Mouse (Mus musculus) CD8-positive naive resting alpha-beta T cell, adult 2 months (primary cell): ENCODE measurements at regions not wholly inside any gene's neighbourhood (a gene's known extent, or its start where the extent isn't known, plus 50 kb on each side); places are given as distances from the start of the nearest gene placed in this dataset.

Experiments
- DNase-seq, 2 experiments: peaks; one replicate each; pipeline ENCODE4 v3.0.0; 2022; ENCODE audit warnings: low read depth in 2 of 2, low spot score in 2 of 2

DNA sequence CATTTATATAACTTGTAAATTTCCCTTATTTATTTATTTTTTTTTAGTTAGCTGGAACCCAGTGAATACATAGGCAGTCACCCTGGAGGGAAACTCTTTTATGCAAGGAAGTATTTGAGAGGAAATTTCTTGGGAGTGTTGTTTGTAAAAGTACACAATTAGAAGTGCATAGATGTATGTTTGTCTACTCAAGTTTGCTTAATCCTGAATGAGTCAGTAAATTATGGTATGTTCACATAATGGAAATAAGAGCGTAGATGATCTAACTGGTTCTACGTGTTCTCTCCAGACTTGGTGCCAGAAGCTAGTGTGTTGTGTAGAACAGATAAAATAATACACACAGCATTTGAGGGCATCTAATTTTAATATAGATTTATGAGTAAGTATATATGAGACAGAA lies 310.5 kb downstream of the Klf5 start:
- DNase-seq: no peak

GRCm38 (mm10) chr14:99611435-99611834 lies 312.9 kb downstream of the Klf5 start:
- DNase-seq: no peak

DNA sequence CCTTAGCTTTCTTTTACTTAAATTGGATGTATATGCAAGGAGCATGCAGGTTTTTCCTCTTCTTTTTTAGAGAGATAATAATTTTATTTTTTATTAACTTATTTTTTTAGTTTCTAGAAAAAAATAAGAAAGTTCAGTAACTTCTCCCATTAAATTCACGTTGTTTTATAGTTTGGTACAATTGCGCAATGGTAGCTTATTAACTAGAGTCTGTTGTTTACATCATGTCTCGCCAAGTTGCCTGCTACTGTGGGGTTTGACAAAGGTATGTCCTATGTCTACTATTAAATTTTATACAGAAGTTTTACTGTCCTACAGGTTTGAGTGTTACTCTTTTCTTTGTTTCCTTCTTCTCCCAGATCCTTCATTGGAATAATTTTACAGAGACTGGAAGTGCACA lies 313.6 kb downstream of the Klf5 start:
- no peak for DNase-seq

GRCm38 (mm10) chr14:99614748-99615147 lies 316.3 kb downstream of the Klf5 start:
- no peak for DNase-seq

GRCm38 (mm10) chr14:99616655-99617335 lies 318.3 kb downstream of the Klf5 start:
- no peak for DNase-seq

- no peak for DNase-seq
Measured at GRCm38 (mm10) chr14:99617374-99617773, 318.9 kb downstream of the Klf5 start.

- DNase-seq: no peak
Measured at GRCm38 (mm10) chr14:99621538-99621937, 323.0 kb downstream of the Klf5 start.

GRCm38 (mm10) chr14:99624380-99625327 lies 326.2 kb downstream of the Klf5 start:
- DNase-seq: no peak

GRCm38 (mm10) chr14:99627615-99628014 lies 329.1 kb downstream of the Klf5 start:
- no peak for DNase-seq

GRCm38 (mm10) chr14:99631092-99631491 lies 332.6 kb downstream of the Klf5 start:
- DNase-seq: no peak

DNA sequence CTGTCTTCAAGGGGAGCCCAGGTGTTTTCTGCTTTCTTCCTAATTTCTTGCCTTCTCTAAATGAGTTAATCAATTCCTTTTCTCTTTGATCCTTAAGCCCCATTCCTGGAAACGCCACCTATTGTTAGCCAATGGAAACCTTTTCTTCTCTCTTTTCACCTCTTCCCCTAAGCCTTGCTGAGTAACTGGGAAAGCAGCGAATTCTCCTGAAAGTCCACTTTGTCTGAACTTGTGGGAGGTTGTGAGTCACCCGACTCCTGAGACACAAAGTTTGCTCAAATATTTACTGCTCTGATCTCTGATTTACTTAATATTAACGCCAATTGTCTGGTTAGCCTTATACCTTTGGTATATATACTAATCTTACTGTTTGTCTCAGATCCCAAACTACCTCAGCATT lies 334.0 kb downstream of the Klf5 start:
- no peak for DNase-seq

DNA sequence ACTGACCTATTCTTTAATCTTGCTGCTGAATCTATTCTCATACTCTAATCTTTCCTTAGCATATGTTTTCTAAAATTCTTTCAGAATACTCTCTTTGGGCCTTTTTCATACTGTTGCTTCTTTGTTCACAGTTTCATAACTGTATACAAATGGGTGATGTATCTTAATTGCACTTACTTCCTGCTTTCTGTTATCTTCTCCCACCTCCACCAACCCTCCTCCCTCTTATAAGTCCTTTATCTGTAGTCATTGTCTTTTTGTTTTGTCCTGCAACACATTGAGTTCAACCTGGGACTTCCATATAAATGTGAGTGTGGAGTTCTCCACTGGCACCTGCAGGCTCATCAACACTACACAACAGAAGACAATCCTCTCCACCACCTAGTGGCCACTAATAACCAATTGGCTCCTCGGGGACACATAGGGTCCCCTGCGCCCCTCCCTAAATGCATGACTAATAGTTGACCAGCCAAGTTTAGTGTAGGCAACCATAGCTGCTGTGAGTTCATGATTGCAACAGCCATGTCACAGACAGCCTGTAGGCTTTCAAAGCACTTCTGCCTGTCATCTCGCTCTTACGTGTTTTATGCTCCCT lies 337.2 kb downstream of the Klf5 start:
- DNase-seq: no peak

- no peak for DNase-seq
Measured at GRCm38 (mm10) chr14:99641475-99642453, 343.3 kb downstream of the Klf5 start.

DNA sequence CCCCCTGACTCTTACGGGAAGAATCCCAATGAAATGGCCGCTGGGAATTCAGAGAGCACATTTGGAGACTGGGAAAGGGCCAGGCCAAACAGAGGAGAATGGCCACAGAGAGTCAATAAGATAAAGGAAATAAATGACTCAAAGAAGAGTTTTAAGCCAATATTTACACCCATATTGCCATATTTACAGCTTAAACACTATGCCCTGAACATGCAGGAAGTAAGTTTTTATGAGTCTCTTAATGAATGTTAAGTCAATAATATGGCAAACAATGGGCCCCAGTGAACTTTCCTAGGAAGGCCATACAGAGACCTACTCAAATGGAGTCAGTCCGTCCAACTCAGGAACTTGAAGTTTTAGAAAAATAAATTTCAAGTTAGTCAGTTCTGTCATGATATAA lies 347.8 kb downstream of the Klf5 start:
- DNase-seq: no peak

GRCm38 (mm10) chr14:99674399-99674798 lies 375.9 kb downstream of the Klf5 start:
- DNase-seq: no peak

DNA sequence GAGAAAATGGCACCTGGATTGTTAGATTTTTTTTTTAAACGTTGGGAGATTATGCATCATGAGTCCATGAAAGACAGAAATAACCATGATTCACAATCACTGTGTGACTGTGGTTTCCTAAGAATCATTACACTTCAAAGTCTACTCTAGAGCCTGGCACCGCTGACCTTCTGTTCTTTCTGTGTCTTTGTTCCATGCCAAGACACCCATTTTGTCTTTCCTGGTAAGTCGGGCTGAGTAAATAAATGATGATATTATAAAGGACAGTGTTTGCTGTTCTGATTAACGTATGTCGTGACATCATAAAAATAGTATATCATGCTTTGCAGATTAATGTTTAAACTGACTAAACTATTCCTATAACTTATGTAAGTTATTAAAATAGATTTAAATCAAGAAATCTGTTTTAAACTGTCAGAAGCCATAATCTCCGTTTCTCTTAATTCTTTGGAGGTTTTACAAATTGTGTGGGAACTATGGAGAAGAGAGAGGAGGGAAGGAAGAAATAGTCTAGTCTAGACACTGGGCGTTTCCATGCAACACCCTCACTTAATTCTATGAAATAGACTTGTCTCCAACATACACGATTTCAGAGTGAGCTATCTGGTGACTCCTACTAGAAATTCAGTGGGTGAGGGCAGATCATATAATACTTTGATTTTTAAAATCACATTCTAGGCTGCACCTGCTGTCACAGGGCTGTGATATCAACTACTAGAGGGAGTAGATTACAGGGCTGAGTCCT lies 388.7 kb downstream of the Klf5 start:
- DNase-seq: no peak

DNA sequence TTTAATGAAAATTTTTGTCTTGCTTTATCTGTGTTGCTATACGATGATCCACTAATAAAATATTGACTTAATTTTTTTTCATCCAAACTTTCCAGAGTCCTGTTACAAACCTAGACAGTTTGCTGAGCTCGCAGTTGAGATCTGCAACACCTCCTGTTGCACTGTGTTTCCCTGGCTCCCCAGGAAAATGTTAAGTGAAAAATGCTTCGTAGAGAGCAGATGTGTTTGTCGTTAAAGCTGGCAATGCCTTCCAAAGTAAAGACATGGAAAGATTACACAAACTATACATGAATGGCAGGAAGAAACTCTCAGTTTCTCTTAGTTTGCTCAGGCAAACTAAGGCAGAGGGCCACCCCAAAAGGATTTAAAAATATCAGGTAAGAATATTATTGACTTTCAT lies 389.9 kb downstream of the Klf5 start:
- DNase-seq: no peak

GRCm38 (mm10) chr14:99696301-99696700 lies 397.8 kb downstream of the Klf5 start:
- no peak for DNase-seq

GRCm38 (mm10) chr14:99699545-99699944 lies 401.1 kb downstream of the Klf5 start:
- no peak for DNase-seq

GRCm38 (mm10) chr14:99706004-99706403 lies 407.5 kb downstream of the Klf5 start:
- DNase-seq: no peak
